Mouse (Mus musculus): ENCODE results near the gene Gfod1.

- no peak for TF ChIP-seq POLR2A (IDR thresholded peaks at IDR 0.05; ENCODE audit: insufficient read length, low read depth)
- TF ChIP-seq MAX (IDR thresholded peaks at IDR 0.05; ENCODE audit: low read depth): no peak
- TF ChIP-seq CEBPB (IDR thresholded peaks at IDR 0.05; ENCODE audit: insufficient read depth, poor library complexity, severe bottlenecking): no peak
- TF ChIP-seq POLR2AphosphoS2 (IDR thresholded peaks at IDR 0.05; ENCODE audit: insufficient read length, low read depth): no peak
- TF ChIP-seq TCF12 (IDR thresholded peaks at IDR 0.05; ENCODE audit: insufficient read depth, poor library complexity, severe bottlenecking): no peak
Measured at GRCm38 (mm10) chr13:43286836-43287235, 17.1 kb downstream of the Gfod1 start.

All from myocyte (in vitro differentiated cells).